In the genomic region with DNA sequence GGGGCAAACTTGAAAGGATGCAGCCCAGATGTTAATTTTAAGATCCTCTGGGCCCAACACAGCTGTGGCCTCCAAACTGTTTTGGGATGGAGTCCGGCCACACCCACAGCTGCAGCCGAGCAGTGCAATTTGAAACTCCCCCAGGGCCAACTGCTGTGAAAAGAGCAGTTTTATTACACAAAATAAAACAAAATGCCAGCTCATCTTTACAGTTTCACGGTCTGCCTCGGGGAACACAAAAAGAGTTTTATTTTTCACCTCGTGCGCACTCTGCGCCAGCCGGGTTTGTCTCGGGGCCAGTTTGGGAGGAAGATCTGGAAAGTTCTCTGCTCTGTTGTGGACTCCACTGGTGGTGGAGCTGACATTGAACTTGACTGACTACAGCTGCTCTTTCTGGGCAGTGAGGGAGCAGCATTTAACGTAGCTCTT, we compare ENCODE assay signal across 10 mouse cellular contexts.
DNase-seq lines count a peak whose midpoint lies in the region; ATAC-seq lines count a peak whose summit lies in the region.
"Had no signal": no experiment of that assay in that cellular context is flagged by ENCODE, and none has a peak within 500 bp of the region (broad histone marks: within the 10 kb centered on the region; RNA-seq: fewer than 3 reads in every experiment).

No protein-coding gene starts in this region.

- no peak overlapping the region for H3K27ac ChIP-seq in lung, embryonic 16.5 days (ENCODE audit: low read length)
- H3K27ac ChIP-seq in limb, embryonic 11.5 days (replicated peaks; ENCODE audit: low read depth, low read length): peak overlapping the region; percentile 60
- H3K27ac ChIP-seq in hindbrain, embryonic 14.5 days: no peak overlapping the region

- DNase-seq in lung, postnatal 14 days: no peak
- peak; percentile 83 for DNase-seq in forelimb bud, embryonic 11.5 days (ENCODE audit: low read depth, low spot score)
- peak; percentile 80 for DNase-seq in limb, embryonic 11.5 days (ENCODE audit: low spot score)
- peak; percentile 53 for DNase-seq in testis, postnatal 10 days (ENCODE audit: low spot score)
- no peak for DNase-seq in hindbrain, embryonic 14.5 days (ENCODE audit: low spot score)
- no peak for DNase-seq in layer of hippocampus, postnatal 14 days (ENCODE audit: low spot score in 2 of 2)
- no peak for DNase-seq in frontal cortex, postnatal 36 days (ENCODE audit: low spot score in 2 of 2)
- DNase-seq: cerebellum, postnatal 10 days had no signal

- no peak overlapping the region for H3K9ac ChIP-seq in lung, embryonic 16.5 days (ENCODE audit: low read length)
- H3K9ac ChIP-seq in limb, embryonic 11.5 days (ENCODE audit: low read length): no peak overlapping the region
- H3K9ac ChIP-seq in hindbrain, embryonic 14.5 days: no peak overlapping the region

- no peak overlapping the region for H3K4me3 ChIP-seq in lung, embryonic 16.5 days (ENCODE audit: low read length)
- no peak overlapping the region for H3K4me3 ChIP-seq in limb, embryonic 11.5 days (ENCODE audit: low read depth, low read length)
- no peak overlapping the region for H3K4me3 ChIP-seq in hindbrain, embryonic 14.5 days (replicated peaks; ENCODE audit: low read length)

- no peaks in the 10 kb centered on the region; the same call in 1 of the 2 replicates for H3K27me3 ChIP-seq in lung, embryonic 16.5 days (ENCODE audit: control insufficient read depth, insufficient read depth, low read depth, low read length)
- H3K27me3 ChIP-seq in limb, embryonic 11.5 days (ENCODE audit: control insufficient read depth, insufficient read depth, low read length): peaks cover 7% of the 10 kb centered on the region; the same call in 1 of the 2 replicates
- no peaks in the 10 kb centered on the region for H3K27me3 ChIP-seq in hindbrain, embryonic 14.5 days (ENCODE audit: control insufficient read depth, insufficient read depth, low read length)

- no peaks in the 10 kb centered on the region for H3K9me3 ChIP-seq in lung, embryonic 16.5 days (ENCODE audit: control insufficient read depth, low read length)
- H3K9me3 ChIP-seq in limb, embryonic 11.5 days (ENCODE audit: control insufficient read depth, low read length): no peaks in the 10 kb centered on the region
- no peaks in the 10 kb centered on the region for H3K9me3 ChIP-seq in hindbrain, embryonic 14.5 days (ENCODE audit: control insufficient read depth, low read length)

- no peaks in the 10 kb centered on the region for H3K36me3 ChIP-seq in lung, embryonic 16.5 days (ENCODE audit: control insufficient read depth, insufficient read depth, low read length)
- no peaks in the 10 kb centered on the region for H3K36me3 ChIP-seq in limb, embryonic 11.5 days (ENCODE audit: control insufficient read depth, insufficient read depth, low read length)
- no peaks in the 10 kb centered on the region for H3K36me3 ChIP-seq in hindbrain, embryonic 14.5 days (replicated peaks; ENCODE audit: control insufficient read depth, insufficient read depth)

- WGBS in lung, embryonic 16.5 days: 43% methylated on average over 10 of the region's 10 CpGs
- WGBS in limb, embryonic 11.5 days: 10% methylated on average over 10 of the region's 10 CpGs
- 52% methylated on average over 10 of the region's 10 CpGs for WGBS in hindbrain, embryonic 14.5 days

- ATAC-seq in lung, embryonic 16.5 days (ENCODE audit: low read depth): peak; percentile 73
- ATAC-seq in limb, embryonic 11.5 days (ENCODE audit: insufficient number of reproducible peaks, low FRiP score, low TSS enrichment, low read depth): peak; percentile 79
- no peak for ATAC-seq in hindbrain, embryonic 14.5 days (ENCODE audit: low FRiP score)

- 0 out of 2 replicates have a peak, but pooled peaks cover 3% of the 10 kb centered on the region for H3K4me1 ChIP-seq in lung, embryonic 16.5 days (replicated peaks; ENCODE audit: control insufficient read depth, insufficient read depth, low read length)
- peaks cover 18% of the 10 kb centered on the region for H3K4me1 ChIP-seq in limb, embryonic 11.5 days (ENCODE audit: control insufficient read depth, insufficient read depth, low read length)
- H3K4me1 ChIP-seq in hindbrain, embryonic 14.5 days (replicated peaks; ENCODE audit: control insufficient read depth, insufficient read depth, low read length): peaks cover 8% of the 10 kb centered on the region; the same call in 1 of the 2 replicates

- H3K4me2 ChIP-seq in lung, embryonic 16.5 days (ENCODE audit: low read depth, low read length): peak overlapping the region; percentile 25; the same call in 1 of the 2 replicates
- H3K4me2 ChIP-seq in limb, embryonic 11.5 days (ENCODE audit: low read depth, severe bottlenecking): 0 out of 2 replicates have a peak overlapping the region, but pooled peaks have one; percentile 1
- no peak overlapping the region for H3K4me2 ChIP-seq in hindbrain, embryonic 14.5 days (replicated peaks)
- H3K4me2 ChIP-seq: midbrain, embryonic 11.5 days had no signal

Comparison
In these comparisons a context has a peak if more than half of its experiments do, and no peak if none do; other contexts are left out.
1. DNase-seq: peak in forelimb bud, embryonic 11.5 days (single experiment), limb, embryonic 11.5 days (single experiment) and testis, postnatal 10 days (single experiment); none in lung, postnatal 14 days (single experiment), hindbrain, embryonic 14.5 days (single experiment), layer of hippocampus, postnatal 14 days (0 of 2) and frontal cortex, postnatal 36 days (0 of 2).